Mouse (Mus musculus) E14TG2a.4 (cell line): Measurements from ENCODE around the gene Rbms3.

Experiments
- H3K27me3 ChIP-seq: 2 replicates; pipeline ENCODE4 v1.6.1; 2014; ENCODE audit warnings: low read length, control low read depth; ENCODE audit not compliant: insufficient read depth
- H3K36me3 ChIP-seq: 2 replicates; pipeline ENCODE4 v1.6.1; 2014; ENCODE audit warnings: low read length, control low read depth; ENCODE audit not compliant: insufficient read depth
- H3K4me1 ChIP-seq: replicated peaks from 2 replicates; pipeline ENCODE4 v1.6.1; 2014; ENCODE audit warnings: low read depth, low read length, control low read depth
- H3K4me3 ChIP-seq: replicated peaks from 2 replicates; pipeline ENCODE4 v1.5.1; 2014; ENCODE audit warnings: mild to moderate bottlenecking, low read length
- H3K9me3 ChIP-seq: 2 replicates; pipeline ENCODE4 v1.6.1; 2014; ENCODE audit warnings: low read length, control low read depth
- CTCF ChIP-seq: conservative IDR thresholded peaks from 2 replicates; pipeline ENCODE4 v1.5.1; 2014; ENCODE audit warnings: low read length
- NANOG ChIP-seq: IDR thresholded peaks from 2 replicates; pipeline ENCODE4 v1.6.1; 2014; ENCODE audit warnings: borderline replicate concordance, low read length, mixed read lengths
- POU5F1 ChIP-seq: IDR thresholded peaks from 2 replicates; pipeline ENCODE4 v1.6.1; 2014; ENCODE audit warnings: low read length, borderline replicate concordance

Gene Rbms3

DNA sequence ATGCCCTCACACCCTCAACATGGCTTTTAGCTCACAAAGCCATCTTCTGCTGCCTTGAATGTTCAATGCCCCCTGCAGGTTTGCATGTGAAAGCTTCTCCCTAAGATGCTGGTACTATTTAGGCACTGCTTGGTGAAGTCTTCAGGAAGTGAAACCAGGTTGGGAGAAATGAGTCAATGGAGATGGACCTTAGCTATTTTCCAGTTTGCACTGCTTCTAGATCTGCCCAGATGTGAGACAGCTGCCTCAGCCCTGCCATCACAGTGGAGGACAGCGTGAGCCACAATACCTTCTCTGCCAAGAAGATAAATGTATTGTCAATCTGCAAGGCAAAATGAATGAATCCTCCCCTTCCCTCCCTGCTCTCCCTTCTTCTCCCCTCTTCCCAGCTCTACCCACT is 599.8 kb downstream of the Rbms3 start:
- Histone ChIP-seq H3K4me1 (no peaks in the 10 kb centered on the region), H3K36me3 (no peaks in the 10 kb centered on the region), H3K4me3 (no peak overlapping the region), H3K27me3 (no peaks in the 10 kb centered on the region), H3K9me3 (no peaks in the 10 kb centered on the region)
- no peak for TF ChIP-seq POU5F1
- TF ChIP-seq NANOG, result no peak
- TF ChIP-seq CTCF, result no peak

DNA sequence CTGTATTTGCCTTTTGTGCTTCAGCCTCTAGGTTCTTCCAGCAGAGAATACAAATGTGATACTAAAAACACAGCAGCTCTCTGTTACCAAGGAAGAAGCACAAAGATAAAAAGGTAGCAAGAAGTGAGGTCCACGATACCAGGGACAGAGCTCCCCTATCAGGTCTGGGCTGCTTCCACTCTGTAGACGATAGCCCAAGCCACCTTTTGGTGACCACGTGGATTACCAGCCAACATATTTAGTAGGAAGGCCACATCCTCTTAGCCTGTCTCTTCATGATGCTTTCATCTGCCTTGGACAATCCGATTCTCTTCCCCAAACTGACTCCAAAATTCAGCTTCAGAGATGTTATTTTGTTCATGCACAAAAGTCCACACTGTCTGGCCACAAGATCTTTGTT is 601.1 kb downstream of the Rbms3 start:
- no peak for TF ChIP-seq NANOG
- no peak for TF ChIP-seq POU5F1
- no peak for TF ChIP-seq CTCF
- Histone ChIP-seq H3K36me3 (no peaks in the 10 kb centered on the region), H3K9me3 (no peaks in the 10 kb centered on the region), H3K27me3 (no peaks in the 10 kb centered on the region), H3K4me1 (no peaks in the 10 kb centered on the region), H3K4me3 (no peak overlapping the region)

DNA sequence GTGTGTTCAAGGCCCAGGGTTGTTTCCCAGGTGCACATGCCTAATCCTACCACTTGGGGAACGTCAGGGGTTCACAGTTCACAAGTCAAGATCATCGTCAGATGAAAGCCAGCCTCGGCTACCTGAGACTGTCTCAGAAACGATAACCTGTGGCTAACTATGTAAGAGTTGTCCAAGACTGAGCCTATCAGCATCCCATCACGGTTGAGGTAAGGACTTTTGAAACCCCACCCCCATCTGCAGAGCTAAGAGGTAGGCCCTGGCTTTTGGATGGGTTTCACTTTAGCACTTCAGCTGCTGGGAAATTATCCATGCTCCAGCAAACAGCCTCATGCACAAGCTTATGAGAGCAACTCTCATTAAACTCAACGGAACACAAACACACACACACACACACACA is 607.6 kb downstream of the Rbms3 start:
- H3K4me1 ChIP-seq, result peaks cover 13% of the 10 kb centered on the region
- no peak for TF ChIP-seq POU5F1
- no peak; the same call in 1 of the 2 replicates for TF ChIP-seq CTCF
- no peak for TF ChIP-seq NANOG
- H3K4me3 ChIP-seq, result no peak overlapping the region
- H3K9me3 ChIP-seq, result no peaks in the 10 kb centered on the region
- no peaks in the 10 kb centered on the region for H3K36me3 ChIP-seq
- no peaks in the 10 kb centered on the region for H3K27me3 ChIP-seq

DNA sequence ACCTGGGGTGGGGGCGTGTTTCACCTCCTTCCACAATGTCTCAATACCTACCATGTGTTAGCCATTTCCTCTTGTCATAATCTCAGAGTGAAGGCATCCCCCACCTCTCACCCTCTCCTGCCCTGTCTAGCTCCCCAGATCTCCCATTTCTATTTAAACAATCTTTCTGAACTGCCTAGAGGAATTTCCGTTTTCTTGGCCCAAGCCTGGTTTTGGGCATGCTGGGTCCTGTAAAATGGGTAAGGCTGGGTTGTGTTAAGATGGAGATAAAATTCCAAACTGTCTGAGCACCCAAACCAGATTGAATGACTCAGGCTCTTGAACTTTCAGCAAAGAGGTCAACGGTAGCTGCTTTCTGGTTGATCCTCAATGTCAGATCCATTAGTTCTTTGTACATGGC is 608.2 kb downstream of the Rbms3 start:
- peaks cover 13% of the 10 kb centered on the region for H3K4me1 ChIP-seq
- no peaks in the 10 kb centered on the region for H3K36me3 ChIP-seq
- TF ChIP-seq NANOG, result no peak
- TF ChIP-seq CTCF, result no peak
- no peak for TF ChIP-seq POU5F1
- H3K9me3 ChIP-seq, result no peaks in the 10 kb centered on the region
- no peaks in the 10 kb centered on the region for H3K27me3 ChIP-seq
- no peak overlapping the region for H3K4me3 ChIP-seq

DNA sequence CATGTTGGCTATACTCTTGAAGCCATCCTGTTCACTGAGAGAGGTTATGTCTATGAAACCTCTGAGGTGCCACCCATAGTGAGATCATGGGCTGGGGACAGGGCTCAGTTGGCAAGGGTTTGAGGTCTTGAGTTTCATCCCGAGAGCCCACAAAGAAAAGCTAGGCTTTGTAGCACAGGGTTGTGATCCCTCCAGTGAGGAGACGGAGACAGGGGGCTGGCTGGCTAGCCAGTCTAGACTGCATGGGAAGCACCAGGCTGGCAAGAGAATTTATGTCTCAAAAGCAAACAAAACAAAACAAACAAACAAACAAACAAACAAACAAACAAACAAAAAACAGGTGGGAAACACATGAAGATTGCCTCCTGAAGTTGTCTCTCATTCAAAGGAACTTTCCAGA is 609.5 kb downstream of the Rbms3 start:
- H3K4me3 ChIP-seq, result no peak overlapping the region
- no peaks in the 10 kb centered on the region for H3K27me3 ChIP-seq
- TF ChIP-seq POU5F1 (no peak), CTCF (no peak), NANOG (no peak)
- peaks cover 13% of the 10 kb centered on the region for H3K4me1 ChIP-seq
- no peaks in the 10 kb centered on the region for H3K9me3 ChIP-seq
- no peaks in the 10 kb centered on the region for H3K36me3 ChIP-seq

DNA sequence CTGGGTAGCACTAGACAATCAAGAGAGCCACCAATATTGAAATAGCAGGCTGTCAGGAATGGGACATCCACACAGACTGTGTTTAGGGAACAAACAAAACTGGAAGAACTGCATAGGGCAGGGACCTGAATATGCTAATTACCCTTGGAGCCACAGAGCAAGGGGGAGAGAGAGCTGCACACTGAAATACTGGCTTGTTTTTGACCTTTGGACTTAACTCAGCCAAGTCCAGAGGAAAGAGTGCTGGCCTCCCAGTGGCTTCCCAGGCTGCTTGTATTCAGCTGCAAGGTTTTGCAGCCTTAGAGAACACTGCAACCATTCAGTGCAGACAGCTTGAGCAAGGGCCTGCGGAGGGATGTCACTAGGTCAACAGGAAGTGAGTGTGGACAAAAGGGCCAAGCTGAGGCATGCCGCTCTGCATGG is 611.0 kb downstream of the Rbms3 start:
- no peaks in the 10 kb centered on the region for H3K27me3 ChIP-seq

DNA sequence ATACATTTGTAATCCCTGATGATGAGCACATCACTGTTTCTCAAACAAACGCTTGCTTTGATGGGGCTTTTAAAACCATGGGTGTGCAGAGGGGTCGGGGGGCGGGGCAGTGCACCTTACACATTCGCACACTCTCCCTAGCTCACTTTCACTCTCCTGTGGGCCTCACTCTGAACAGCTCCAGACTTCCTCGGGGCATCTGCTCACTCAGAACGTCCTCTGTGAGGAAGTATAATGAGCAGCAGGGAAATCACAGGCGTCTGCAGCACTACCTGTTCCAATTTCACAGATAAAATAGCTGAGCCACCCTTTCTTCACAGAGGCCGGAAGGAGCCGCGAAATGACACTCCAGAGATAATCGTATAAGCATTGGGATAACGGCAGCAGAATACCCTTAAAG is 611.4 kb downstream of the Rbms3 start:
- Histone ChIP-seq H3K27me3 (no peaks in the 10 kb centered on the region), H3K4me1 (peaks cover 13% of the 10 kb centered on the region), H3K4me3 (no peak overlapping the region), H3K9me3 (no peaks in the 10 kb centered on the region), H3K36me3 (no peaks in the 10 kb centered on the region)
- TF ChIP-seq NANOG (no peak), POU5F1 (no peak), CTCF (no peak)

More for the DNA sequence above, 611.0 kb downstream of the Rbms3 start:
- TF ChIP-seq NANOG (no peak), POU5F1 (no peak), CTCF (no peak)
- H3K9me3 ChIP-seq, result no peaks in the 10 kb centered on the region
- no peak overlapping the region for H3K4me3 ChIP-seq
- no peaks in the 10 kb centered on the region for H3K36me3 ChIP-seq
- peaks cover 13% of the 10 kb centered on the region for H3K4me1 ChIP-seq

DNA sequence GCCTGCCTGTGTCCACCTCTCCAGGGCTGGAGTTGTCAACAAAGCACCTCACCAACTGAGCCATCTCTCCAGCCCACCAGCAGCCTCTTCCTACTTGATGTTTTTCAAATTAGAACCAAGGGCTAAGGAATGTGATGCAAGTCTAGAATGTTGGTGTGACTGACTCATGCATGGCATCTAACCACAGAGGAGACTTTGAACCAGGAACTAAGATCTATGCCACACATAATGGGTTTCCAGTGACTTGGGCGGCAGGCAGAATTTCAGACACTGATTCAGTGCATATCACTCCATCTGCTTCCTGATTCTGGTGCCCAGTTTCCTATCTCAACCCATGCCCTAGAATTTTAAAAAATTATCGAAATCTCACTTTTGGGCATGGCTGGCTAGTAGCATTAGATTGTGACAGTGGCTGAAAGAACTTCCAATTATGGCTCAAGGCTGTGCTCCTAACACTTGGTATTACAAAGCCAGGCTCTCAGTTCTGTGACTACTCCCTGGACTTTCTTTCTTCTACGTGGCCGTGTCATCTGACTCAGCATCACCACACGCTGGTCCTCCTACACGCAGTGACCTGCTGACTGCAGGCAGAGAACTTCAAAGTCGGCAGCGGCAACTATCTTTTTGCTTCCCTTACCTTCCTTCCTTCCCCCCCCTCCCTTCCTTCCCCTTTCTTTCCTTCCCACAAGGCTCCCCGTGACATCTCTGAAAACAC is 613.0 kb downstream of the Rbms3 start:
- Histone ChIP-seq H3K27me3 (no peaks in the 10 kb centered on the region), H3K9me3 (no peaks in the 10 kb centered on the region), H3K4me1 (peaks cover 13% of the 10 kb centered on the region), H3K36me3 (no peaks in the 10 kb centered on the region), H3K4me3 (no peak overlapping the region)
- no peak for TF ChIP-seq CTCF
- TF ChIP-seq POU5F1, result no peak
- TF ChIP-seq NANOG, result no peak

DNA sequence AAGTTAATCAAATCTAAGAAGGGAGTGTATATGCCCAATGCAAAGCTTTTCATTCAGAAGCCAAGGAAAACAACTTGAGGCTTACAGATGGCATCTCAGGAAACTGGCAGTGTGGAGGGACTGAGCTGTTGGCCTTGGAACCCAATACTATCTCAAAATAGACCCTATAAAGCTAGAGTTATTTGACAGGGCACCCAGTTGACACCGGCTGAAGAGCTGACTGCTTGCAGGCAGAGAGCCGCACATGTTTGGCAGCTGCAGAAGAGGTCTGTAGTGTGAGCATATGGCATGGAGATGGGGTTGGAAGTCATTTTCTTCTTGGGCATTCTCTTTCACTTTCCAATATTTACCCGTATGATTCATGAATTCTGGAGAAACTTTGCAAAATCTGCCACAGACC is 616.3 kb downstream of the Rbms3 start:
- no peaks in the 10 kb centered on the region for H3K36me3 ChIP-seq
- TF ChIP-seq POU5F1 (no peak), CTCF (no peak), NANOG (no peak)
- no peaks in the 10 kb centered on the region for H3K27me3 ChIP-seq
- H3K4me3 ChIP-seq, result no peak overlapping the region
- H3K9me3 ChIP-seq, result no peaks in the 10 kb centered on the region
- H3K4me1 ChIP-seq, result peaks cover 2% of the 10 kb centered on the region

DNA sequence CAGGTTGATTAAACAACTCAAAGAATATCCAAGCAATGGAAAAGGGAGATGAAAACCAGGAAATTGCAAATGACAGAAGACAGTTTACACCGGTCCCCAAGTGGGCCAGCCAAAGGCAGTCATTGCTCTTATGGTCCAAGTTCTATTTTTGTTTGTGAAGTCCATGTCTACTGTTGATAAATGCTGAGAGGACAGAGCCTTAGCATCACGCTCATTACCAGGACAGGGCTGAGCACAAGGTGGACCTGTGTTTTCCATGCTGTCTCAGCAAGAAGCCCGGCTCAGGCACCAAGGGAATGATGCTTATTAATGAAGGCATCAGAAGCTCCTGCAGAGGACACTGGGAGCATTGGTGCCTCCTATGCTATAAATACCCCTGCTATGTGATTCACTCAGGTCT is 618.9 kb downstream of the Rbms3 start:
- Histone ChIP-seq H3K36me3 (no peaks in the 10 kb centered on the region), H3K4me1 (no peaks in the 10 kb centered on the region), H3K9me3 (no peaks in the 10 kb centered on the region), H3K4me3 (no peak overlapping the region), H3K27me3 (no peaks in the 10 kb centered on the region)
- TF ChIP-seq NANOG (no peak), CTCF (no peak), POU5F1 (no peak)
